Mouse (Mus musculus) heart, adult 2 months (tissue): ENCODE results near the gene Aox4.

Experiments
- CTCF ChIP-seq: fragments of 200-600 bp; IDR thresholded peaks from 2 replicates; pipeline ENCODE4 v1.8.1; 2022; ENCODE audit warnings: antibody characterized with exemption, mild to moderate bottlenecking, moderate library complexity
- POLR2A ChIP-seq: fragments of 200-500 bp; IDR thresholded peaks from 2 replicates; pipeline ENCODE4 v1.6.1; 2011; ENCODE audit warnings: mild to moderate bottlenecking, low read depth, low read length, control low read depth; ENCODE audit not compliant: insufficient read depth

DNA sequence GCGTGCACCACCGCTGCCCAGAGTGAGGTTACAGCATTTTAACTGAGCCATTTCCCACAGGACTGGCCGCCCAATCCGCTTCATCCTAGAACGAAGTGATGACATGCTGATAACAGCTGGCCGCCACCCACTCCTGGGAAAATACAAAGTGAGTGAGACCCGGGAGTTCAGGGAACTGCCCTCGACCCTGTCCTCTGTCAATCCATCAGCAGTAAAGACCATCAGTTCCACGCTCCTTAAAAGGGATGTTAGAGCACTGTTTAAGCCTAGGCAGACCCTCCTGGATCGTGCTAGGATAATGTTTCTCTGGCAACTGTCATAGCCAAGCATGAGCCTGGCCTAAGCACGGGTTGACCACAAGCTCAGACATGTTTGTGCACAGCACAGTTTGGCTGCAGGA lies 43.3 kb downstream of the Aox4 start:
- TF ChIP-seq CTCF: no peak
- no peak for TF ChIP-seq POLR2A
